Mouse (Mus musculus) liver, postnatal 0 days (tissue): ENCODE data around the gene Spata5.

Experiments used
- CTCF ChIP-seq: sonication (generic); IDR thresholded peaks from 2 replicates; pipeline ENCODE4 v1.5.1; 2016; ENCODE audit warnings: antibody characterized with exemption, low read depth
- EP300 ChIP-seq: IDR thresholded peaks from 2 replicates; pipeline ENCODE4 v1.6.1; 2016; ENCODE audit warnings: antibody characterized with exemption, low read depth, mild to moderate bottlenecking

DNA sequence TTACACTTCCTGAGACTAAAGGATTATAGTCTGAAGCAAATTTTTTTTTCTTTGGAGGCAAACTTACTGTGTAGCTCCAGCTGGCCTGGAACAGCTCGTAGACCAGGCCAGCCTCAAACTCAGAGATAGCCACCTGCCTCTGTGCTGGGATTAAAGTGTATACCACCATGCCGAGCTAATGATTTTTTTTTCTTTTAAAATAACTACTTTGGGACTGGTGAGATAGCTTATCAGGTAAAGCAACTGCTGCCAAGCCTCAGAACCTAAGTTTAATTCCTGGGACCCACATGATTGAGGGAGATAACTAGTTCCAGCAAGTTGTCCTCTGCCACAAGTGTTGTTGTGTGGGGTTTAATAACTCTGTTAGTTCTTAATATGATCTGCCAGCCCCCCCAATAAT lies 139.6 kb downstream of the Spata5 start:
- TF ChIP-seq CTCF (no peak), EP300 (peak; percentile 100)
